Mouse (Mus musculus): Measurements from ENCODE around the gene Marveld1.

Marveld1 gene

DNA sequence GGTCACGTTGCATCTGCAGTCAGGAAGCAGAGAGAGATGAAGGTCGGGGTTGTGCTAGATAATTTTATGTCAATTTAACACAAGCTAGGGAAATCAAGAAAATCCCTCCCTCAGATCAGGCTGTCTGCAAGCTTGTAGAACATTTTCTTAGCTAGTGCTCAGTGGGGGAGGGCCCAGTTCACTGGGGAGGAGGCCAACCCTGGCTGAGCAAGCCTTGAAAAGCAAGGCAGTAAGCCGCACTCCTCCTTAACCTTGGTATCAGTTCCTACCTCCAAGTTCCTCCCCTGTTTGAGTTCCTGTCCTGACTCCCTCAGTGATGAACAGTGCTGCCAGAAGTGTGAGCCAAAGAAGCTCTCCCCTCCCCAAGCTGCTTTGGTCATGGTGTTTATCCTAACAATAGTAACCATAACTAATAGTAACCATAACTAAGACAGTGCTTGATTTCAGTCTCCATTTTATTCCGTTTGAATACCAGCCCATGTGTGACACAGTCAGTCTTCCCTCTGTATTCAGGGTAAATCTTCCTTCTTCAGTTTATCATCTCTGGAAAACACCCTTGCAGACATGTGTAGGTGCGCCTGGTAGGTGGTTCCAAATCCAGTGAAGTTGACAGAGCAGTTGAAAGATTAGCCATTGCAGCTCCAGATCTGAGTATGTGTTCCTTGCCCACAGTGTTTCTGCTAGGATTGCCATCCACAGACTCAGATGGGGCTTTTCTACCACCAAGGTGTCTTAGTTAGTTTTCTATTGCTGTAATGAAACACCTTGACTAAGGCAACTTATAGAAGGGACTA, 7.3 kb upstream of the Marveld1 start:
- no peak for DNase-seq

DNA sequence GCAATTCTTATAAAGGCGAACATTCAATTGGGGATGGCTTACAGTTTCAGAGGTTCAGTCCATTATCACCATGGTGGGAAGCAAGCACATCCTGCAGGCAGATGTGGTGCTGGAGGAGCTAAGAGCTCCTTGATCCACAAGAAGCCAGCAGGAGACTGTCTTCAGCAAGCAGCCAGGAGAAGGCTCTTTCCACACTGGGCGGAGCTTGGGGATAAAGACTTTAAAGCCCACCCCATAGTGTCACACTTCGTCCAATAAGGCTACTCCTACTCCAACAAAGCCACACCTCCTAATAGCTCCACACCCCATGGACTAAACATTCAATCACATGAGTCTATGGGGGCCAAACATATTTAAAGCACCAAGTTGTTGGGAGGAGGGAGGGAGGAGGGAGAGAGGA, 5.2 kb upstream of the Marveld1 start:
- DNase-seq, result no peak

DNA sequence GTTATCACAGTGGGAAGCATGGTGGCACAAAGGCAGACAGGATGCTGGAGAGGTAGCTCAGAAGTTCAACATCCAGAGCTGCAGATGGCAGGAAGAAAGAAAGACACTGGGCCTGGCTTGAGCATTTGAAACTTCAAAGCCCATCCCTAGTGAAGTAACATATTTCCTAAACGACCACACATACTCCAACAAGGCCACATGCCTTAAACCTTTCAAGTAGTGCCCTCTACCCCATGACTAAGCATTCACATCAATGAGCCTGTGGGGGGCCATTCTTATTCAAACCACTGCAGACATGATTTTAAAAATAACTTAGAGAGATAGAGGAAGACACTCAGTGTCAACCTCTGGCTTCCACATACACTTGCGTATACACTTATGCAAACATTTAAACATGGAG, 4.4 kb upstream of the Marveld1 start:
- no peak for DNase-seq

DNA sequence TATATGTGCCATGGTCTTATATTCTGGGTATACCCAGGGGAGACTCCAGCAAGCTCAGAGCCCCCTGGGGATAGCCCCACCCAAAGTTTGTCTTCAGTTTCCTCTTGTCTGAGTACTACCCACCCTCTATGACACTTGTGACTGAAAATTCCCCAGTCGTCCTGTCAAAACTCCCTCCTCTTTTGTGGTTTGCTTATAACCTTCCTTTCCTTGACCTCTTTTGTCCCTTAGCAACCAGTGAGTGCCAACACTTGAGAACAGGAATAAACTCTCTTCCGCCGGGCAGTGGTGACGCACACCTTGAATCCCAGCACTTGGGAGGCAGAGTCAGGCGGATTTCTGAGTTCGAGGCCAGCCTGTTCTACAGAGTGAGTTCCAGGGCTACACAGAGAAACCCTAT, 3.1 kb upstream of the Marveld1 start:
- DNase-seq, result no peak

DNA sequence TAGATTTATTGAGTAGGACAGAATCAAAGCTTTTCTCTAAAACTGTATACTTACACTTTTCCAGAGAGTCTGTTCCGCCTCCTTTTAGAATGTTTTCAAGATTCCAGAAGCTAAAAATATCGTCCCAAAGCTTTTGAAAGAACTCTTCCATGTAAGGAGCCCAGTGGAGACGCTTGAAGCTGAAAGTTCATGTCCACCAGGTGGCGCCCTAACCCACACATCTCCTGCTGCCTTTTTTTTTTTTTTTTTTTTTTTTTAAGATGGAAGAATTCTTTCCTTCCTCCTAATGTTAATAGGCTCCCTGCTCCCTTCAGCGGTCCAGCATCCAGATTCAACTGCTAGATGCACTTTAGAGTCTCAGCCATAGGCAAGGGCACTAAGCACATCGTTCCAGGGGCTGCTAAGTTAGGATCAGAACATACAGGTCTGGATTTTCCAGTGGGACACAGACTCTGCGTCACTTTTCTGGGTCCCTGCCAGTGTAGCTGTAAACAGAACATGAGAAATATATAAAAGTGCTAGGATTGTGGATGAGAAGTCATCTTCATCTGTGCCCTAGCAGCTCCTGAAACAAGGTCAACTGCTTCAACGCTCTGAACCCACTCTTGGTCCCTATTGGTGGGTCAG, 2.5 kb upstream of the Marveld1 start:
- DNase-seq, result peak; percentile 81

DNA sequence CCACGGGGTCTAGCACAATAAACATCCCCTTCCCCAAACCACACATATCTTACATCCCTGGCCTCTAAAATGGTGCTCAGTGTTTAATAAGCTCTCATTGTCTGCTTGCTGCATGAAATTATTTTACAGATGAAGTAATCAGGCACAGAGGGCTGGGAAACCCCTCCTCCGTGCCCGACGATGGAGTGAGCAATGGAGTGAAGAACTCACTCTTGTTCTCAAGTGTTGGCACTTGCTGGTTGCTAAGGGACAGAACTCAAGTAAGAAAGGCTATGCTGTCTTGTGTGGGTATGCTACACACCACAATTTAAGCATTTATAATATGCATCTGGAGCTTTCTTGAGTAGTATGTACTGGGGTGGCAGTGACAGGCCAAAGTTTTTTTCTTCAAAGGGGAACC, 2.0 kb upstream of the Marveld1 start:
- DNase-seq, result no peak

DNA sequence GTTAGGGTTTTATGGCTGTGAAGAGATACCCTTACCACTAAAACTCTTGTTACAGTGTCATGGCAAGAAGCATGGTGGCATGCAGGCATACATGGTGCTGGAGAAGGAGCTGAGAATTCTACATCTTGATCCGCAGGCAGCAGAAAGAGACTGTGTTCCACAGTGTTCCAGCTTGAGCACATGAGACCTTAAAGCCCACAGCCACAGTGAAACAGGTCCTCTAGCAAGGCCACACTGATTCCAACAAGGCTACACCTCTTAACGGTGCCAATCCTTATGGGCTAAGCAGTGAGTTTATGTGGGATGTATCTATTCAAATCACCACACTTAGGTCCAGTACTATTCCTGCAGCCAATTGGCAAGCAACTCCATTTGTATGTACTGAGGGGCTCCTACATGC, 1.5 kb upstream of the Marveld1 start:
- no peak for DNase-seq

DNA sequence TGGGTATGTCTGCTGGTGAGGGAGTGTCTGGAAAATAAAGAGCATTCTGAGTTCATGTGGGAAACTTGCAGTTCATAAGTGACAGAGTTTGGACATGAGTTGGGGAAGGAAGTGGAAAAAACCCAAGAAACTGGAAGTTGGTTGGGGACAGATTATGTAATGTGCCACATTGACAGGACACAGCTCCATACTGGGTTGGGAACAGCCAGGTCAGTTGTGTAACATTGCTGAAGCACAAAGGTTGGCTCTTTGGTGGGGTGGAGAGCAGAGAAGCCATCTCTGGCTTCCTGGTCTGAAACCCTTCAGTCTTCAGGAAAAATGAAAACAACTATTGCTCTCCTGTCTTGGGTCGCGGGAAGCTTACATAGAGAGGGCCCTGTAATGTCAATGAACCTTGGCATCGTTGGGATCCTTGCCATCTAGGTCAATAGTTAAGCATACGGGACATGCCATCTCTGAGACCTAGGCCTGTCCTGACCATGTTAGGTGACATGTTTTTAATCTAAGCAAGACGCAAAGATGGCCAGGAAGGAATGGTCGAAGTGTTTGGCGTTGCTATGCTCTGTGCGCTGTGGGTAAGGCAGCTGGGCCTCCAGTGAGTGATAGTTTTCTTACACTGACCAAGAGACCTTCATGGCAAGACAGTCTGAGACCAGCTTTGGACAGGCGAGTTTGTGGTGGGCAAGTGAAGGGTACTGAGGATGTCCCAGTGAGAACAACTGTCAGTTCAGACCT, 757 bp upstream of the Marveld1 start:
- no peak for DNase-seq

DNA sequence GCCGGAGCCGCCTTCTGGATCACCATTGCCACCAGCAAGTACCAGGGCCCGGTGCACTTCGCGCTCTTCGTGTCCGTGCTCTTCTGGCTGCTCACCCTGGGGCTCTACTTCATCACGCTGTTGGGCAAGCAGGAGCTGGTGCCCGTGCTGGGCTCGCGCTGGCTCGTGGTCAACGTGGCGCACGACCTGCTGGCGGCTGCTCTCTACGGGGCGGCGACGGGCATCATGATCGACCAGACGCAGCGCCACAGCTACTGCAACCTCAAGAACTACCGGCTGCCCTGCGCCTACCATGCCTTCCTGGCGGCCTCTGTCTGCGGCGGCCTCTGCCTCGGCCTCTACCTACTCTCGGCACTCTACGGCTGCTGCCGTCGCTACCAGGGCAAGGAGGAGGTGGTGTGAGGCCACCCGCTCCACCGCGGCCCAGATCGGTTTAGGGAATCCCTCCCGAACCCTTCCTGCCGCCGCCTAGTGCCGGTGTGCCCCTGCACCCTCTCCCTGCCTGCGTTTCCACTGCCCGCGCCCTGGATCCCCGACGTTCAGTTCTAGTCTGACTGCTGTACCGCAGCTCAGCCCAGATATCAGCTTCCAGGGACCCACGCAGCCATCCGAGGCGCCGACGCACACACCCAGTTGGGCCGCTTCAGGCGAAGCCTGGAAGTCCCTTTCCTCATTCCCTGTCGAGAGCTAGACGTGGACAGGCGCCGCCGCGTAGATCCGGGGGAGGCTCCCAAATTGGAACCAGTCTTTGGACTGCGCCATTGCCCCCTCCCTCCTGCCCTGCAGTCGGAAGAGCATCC, 769 bp downstream of the Marveld1 start:
- DNase-seq, result peak; percentile 72

DNA sequence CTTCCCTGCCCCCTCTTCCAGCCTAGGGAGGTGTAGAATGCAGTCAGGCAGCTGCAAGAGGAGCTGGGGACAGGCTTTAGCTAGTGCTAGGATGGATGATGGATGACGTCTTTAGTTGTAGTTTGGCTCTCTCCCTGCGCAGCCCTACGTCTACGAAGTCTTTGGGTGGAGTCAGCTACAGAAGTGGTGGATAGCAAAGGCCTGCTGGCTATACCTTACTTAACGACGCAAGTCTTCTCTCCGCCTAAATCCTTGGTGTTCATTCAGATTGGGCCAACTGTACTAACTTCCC, 1.3 kb downstream of the Marveld1 start:
- DNase-seq, result no peak

DNA sequence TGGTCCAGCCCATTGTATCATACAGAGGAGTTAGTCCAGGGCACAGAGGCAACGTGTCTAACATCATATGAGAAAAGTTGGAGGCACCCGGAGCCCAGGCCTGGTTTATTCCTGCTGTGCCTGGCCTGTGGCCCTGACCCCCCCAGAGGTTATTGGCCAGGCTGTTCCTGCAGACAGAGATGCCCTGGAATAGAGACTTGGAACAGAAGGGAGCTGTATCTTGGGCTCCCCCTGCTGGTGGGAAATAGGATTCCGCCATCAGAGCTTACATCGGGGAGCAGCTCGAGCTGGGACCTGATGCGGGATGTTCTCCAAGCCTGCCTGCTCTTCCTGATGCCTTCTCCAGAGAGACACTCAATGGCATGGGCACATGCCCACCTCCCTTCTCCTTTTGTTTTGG, 4.8 kb downstream of the Marveld1 start:
- DNase-seq, result peak; percentile 94

DNA sequence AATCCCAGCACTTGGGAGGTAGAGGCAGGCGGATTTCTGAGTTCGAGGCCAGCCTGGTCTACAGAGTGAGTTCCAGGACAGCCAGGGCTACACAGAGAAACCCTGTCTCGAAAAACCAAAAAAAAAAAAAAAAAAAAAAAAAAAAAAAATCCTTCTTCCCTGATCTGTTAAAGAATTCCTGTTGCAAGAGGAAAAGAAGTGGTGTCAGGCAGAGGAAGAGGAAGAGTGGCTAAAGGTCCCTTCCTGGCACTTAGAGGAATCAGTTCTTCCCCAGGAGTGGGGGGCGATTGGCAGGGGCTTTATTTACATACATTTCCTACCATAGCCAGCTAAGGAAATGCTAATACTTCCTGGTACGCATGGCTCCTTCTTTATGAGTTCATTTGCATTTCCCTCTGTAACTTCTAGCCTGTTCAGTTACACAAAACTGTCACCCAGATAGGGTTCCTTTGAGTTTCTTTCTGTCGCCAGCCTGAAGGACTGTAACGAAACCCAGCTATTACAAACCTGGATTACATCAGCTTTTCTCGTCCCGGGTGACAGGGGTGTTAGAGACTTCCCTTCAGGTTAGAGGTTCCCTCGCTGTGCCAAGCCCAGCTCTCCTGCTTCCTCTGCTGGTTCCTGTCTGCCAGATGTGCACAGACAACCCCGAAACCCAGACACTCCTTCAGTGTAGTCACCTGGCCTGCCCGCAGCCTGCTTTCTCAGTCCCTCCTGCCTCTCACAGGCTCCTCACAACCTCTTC, 10.5 kb downstream of the Marveld1 start:
- DNase-seq, result no peak

DNA sequence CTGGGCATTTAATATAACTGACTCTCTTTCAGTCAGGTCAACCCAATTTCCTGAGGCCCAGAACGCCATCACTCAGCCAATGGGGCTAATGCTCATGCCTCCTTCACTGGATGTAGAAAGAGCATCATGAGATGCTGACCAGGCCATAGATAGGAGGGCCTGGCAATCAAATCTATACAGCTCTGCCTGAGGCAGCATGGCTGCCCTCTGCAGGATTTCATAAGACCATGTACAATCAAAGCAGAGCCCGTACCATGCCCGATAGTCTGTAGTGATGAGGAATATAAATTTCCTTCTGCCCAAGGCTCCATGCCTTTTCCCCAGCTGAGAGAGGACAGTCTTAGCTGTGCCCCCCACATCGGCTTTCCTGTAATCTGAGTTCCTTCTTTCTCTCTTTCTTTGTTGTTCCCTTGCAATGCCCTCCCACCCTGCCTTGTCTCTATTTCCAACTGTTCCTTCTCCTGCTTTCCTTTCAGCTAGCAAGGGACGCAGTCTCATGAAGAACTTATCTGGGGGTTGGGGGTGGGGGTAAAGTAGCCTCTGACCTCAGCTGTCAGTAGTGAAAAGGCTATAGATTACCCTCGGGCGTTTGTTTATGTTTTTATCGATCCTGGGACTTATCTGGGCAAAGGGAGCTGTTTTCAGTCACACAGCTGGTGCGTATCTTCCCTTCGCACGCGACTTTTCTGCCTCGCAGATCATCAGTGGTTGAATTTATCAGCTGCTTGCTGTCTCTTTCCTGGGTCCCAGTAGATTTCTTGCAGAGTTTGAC, 11.2 kb downstream of the Marveld1 start:
- no peak for DNase-seq

DNA sequence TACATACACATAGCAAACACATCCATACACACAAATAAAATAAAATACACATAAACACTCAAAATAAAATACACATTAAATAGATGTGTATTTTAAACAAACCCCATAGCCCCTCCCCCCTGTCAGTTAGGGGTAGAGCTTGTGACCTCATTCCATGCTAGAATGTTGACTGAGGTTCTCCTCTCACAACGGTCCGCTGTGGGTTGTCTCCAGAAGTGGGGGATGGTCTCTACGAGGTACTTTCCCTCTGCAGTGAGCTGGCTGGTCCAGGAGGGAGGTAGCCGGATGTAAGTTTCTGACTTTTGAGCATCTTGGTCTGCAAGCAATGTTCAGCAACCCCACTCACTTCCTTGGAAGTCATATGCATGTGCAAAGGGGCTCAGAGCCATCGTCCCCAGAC, 16.6 kb downstream of the Marveld1 start, which contains the start of gene Zfyve27:
TSS of gene Zfyve27 (plus strand) at position 188 of the 400 bp plus-strand sequence.
- DNase-seq, result no peak

DNA sequence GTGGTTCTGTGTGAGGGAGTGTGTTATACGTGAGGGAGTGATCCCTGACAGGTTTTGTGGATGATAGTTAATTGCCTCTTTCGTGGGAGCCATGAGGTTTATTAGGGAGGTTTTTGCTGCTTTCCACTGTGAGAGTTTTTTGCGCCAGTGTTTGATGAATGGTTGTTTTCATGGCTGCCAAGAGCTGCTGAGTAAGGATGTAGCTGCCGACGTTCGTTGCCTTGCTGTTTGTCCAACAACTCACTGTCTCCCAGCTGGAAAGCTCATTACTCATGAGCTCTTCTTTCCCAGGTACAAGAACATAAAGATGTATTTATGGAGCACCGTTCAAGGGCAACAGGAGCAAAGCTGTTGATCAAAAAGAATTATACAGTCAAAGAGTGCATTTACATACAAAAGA, 17.0 kb downstream of the Marveld1 start:
- DNase-seq, result no peak

DNA sequence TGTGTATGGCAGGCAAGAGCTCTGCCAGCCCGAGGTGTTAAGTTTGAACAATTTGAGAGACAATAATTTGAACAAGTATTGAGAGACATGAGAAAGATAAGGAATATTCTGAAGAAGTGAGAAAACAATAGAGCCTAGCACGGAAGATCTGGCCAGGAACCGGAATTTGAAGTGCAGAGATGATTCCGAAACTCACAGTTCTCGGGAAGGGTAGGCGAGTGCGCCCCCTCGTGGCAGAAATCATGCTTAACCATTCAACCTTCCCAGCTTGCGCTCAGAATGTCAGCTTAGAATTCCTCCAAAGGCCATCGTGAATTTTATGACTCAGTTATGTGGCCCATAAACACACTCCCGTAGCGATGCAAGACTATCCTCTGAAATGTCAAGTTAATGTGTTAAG, 18.9 kb downstream of the Marveld1 start:
- DNase-seq, result peak; percentile 89

DNA sequence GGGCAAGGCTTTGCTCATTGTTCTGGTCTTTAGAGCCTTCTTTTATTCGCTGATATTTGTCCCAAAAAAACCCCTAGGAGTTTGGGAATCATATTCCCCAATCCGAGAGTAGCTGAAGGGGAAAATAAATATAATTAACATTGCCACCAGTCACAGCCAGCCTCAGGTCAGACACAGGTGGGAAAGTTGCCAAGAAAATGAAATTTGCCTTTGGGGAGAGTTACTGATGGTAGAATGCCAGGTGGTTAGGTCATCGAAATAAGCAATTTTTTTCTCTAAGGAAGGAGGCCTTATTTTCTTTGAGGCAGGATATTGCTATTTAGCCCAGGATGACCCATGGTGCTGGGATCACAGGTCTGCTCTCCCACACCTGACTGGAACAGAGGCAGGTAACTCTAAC, 19.6 kb downstream of the Marveld1 start:
- no peak for DNase-seq

DNA sequence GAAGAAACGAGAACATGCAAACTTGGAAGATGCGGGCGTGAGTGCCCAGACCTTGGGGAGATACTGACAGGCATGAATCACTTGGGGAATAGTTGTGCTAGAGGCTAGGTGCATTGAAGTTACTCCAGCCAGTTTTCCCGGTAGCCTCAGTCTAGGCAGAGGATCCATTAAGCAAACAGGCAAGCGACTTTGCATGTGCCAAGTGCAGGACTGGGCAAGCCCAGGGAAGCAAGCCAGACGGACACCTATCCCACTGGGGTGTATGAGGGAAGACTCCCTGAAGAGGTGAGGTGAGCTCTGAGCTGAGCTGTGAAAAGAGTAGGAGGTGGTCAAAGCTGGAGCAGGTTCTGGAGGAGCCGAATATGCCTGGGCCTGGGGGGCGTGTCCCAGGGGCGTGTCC, 20.3 kb downstream of the Marveld1 start:
- DNase-seq, result no peak

DNA sequence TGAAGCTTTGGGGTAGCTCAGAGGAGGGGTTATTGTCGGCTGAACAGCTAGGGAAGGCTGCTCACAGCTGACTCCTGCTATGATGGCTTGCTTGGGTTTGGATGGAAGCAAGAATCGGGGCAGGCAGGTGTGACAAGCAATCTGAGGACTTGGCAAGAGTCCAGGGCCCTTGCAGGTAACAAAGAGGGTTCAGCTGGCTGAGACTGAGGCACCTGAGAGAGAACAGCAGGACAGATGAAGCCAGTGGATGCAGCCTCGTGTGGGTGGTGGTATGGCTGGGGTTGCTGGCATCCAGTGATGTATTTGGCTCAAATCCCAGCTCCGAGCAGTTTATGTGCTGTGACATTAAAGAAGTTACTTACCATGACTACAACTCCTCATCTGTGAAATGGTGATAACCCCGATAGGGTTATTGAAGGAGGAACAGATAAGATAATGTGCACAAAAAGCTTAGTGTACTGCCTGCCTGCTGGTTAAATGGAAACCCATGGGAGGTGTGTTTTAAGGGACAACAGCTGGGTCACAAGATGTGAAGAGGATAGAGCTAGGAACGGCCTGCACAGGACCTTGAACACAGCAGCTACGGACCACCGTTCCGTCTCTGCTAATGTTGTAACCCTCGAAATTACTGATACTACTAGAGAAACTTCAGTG, 22.2 kb downstream of the Marveld1 start:
- peak; percentile 41 for DNase-seq

DNA sequence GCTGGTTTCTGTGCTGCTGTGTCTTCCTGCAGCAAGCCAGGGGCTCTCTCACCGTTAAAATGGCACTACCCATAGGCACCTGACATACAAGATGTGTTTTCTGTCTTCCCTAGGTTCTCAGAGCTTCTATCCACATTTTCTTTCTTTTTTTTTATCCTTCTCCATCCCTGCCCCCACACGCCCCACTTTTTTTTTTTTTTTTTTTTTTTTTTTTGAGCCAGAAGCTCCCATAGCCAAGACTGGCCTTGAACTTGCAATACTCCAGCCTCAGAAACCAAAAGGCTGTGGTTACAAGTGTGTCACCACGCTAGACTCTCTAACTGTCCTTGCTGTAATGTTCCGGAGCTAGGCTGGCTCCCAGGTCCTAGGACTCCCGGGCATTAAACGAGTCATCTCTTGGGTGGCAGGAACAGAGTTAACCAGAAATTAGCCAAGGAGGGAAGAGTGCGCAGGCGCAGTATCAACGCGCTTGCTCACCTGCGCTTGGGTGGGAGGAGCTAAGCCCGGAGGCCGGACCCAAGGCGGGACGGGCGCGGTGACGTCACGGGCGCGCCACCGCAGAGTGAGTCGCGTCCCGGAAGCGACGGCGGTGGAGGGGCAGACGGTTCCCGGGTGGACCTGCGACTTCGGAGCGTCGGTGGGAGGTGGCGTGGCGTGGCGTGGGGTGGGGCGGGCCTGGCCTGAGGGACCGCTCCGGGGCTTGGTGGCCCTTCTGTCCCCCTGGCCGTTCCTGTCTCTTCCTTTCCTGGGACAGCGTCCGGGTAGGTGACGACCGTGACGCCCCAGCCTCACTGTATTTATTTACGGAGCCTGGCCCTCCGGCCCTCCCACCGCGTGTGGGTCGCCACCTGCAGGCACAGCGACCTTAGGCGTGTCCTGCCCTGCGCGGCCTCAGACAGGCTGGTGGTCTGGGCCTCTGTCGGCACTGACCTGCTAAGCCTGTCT, 23.1 kb downstream of the Marveld1 start:
- DNase-seq, result peak; percentile 94
